Mouse (Mus musculus): ENCODE data around the gene Zhx3. TPM values are rescaled to one million over a fixed set of nuclear protein-coding genes. Genes with fewer than 3 reads are reported as not detected.

The Zhx3 gene
- polyA plus RNA-seq (2017; shearing (Covaris generic)) = 10 to 100 TPM in 1 of 2 experiments, 1 to 10 TPM in 1; 5.6 to 10.3 TPM

GRCm38 (mm10) chr2:160872890-160873382 lies at the start of gene Zhx3:
Gene Zhx3, minus strand, starts transcription at chr2:160872998.

GRCm38 (mm10) chr2:160912231-160912671 lies 39.5 kb upstream of the Zhx3 start, which contains the start of gene Emilin3:
Gene Emilin3, minus strand, starts transcription at chr2:160912328.

DNA sequence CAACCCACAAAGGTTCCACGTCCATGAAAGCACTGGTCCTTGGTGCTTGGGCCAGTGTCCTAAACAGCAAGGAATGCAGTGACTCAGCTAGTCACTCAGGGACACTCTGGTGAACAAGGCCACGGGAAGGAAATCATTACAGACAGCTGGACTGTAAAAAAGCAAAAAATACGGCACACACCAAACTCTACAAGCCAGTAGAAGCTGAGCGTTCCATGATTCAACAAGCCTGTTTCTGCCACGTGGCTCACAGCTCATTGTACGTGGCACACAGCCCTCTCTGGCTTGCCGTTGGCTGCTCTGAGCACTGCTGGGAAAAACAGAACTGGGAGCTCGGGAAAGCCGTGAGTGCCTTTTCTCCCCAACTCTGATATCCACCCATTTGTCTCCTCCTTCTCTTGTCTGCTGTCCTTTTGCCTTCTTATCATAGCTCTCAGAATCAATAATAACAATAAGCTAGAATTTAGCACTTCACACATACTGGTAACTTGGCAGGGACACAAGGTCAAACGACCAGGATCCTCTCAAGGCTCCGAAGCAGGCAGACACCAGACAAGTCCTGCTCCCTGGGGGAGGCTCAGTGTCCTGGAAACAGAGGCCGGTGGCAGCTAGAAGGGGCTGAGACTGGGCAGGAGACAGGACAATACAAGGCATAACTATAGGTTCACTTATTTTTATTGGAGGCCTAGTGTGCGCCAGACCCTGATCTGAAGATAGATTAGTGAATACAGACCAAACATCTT lies 7.8 kb upstream of the Zhx3 start, which contains the start of gene Lpin3:
Lpin3 (plus strand) TSS at position 218 of the 743 bp plus-strand sequence.

GRCm38 (mm10) chr2:160731117-160731838 lies 141.5 kb downstream of the Zhx3 start, which contains the start of gene Plcg1:
Gene Plcg1, plus strand, starts transcription at chr2:160731300.

Other genes with a start within 250 kb of the Zhx3 start
- gene Top1, start 227.1 kb downstream of the Zhx3 start, polyA plus RNA-seq (2017; shearing (Covaris generic)) = 10 to 100 TPM; 61.9 to 62.0 TPM
- 100 to 1,000 TPM; 186 to 191 TPM for gene Plcg1, start 141.7 kb downstream of the Zhx3 start, polyA plus RNA-seq (2017; shearing (Covaris generic))
- gene Lpin3, start 7.7 kb upstream of the Zhx3 start, polyA plus RNA-seq (2017; shearing (Covaris generic)) = 1 to 10 TPM; 1.9 TPM
- under 1 TPM in 1 of 2 experiments, not detected in 1; 0.09 TPM for gene Emilin3, start 39.3 kb upstream of the Zhx3 start, polyA plus RNA-seq (2017; shearing (Covaris generic))
- gene Chd6, start 236.1 kb upstream of the Zhx3 start, polyA plus RNA-seq (2017; shearing (Covaris generic)) = 10 to 100 TPM; 51.8 to 54.0 TPM

Measured in inflammation-experienced regulatory T-cells (primary cell).